Mouse (Mus musculus) bone marrow macrophage, adult 2 months (primary cell): Measurements from ENCODE around the gene Plekhm1. TPM values are rescaled to one million over a fixed set of nuclear protein-coding genes. Genes with fewer than 3 reads are reported as not detected.

ENCODE experiments used
- H3K27ac ChIP-seq: 2 replicates; pipeline ENCODE4 v1.5.1; 2012; ENCODE audit warnings: low read depth, low read length; ENCODE audit not compliant: insufficient read depth
- H3K4me1 ChIP-seq: 2 replicates; pipeline ENCODE4 v1.6.1; 2012; ENCODE audit warnings: low read length; ENCODE audit not compliant: control insufficient read depth, insufficient read depth
- H3K4me3 ChIP-seq: 2 replicates; pipeline ENCODE4 v1.5.1; 2012; ENCODE audit warnings: mild to moderate bottlenecking, low read length, moderate library complexity; ENCODE audit not compliant: insufficient read depth
- CTCF ChIP-seq: IDR thresholded peaks from 2 replicates; pipeline ENCODE4 v1.5.1; 2012; ENCODE audit warnings: low read depth, mild to moderate bottlenecking, low read length, moderate library complexity
- POLR2A ChIP-seq: IDR thresholded peaks from 2 replicates; pipeline ENCODE4 v1.6.1; 2012; ENCODE audit warnings: mild to moderate bottlenecking, low read depth, low read length, borderline replicate concordance
- polyA plus RNA-seq: library from polyadenylated mRNA; stranded (reverse); fragments of >200 nt; gene quantifications from 2 replicates; pipeline ENCODE4 v1.2.4, GENCODE M21; 2012; ENCODE audit not compliant: missing spikeins, insufficient read depth, insufficient read length

Gene Plekhm1
- polyA plus RNA-seq, 1 experiment: 75.0 TPM

- TF ChIP-seq CTCF (no peak), POLR2A (no peak)
- Histone ChIP-seq H3K27ac (peak overlapping the region; percentile 50), H3K4me3 (peak overlapping the region; percentile 74), H3K4me1 (peaks cover 30% of the 10 kb centered on the region)
These were observed 49.8 kb downstream of the Plekhm1 start for GRCm38 (mm10) chr11:103362521-103363181.

DNA sequence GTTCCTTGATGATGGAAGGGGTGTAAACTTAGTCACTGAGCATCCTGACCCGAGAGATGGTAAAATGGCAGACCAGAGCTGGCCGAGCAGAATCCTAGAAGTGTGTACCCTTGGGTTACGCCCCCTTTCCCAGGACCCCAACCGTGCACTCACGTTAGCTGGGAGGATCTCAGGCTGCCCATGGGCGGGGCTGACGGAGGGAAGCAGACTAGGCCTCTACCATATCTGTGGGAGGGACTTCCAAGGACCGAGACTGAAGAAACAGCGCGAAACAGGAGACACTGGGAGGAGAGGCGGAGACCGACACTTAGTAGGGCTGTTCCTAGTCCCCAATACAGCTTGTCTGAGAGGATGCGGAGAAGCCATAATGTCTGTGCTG is 50.4 kb downstream of the Plekhm1 start:
- TF ChIP-seq CTCF: no peak
- Histone ChIP-seq H3K4me3 (peak overlapping the region; percentile 74), H3K27ac (peak overlapping the region; percentile 50), H3K4me1 (peaks cover 30% of the 10 kb centered on the region)

GRCm38 (mm10) chr11:103361396-103362053 is 51.0 kb downstream of the Plekhm1 start:
- peak overlapping the region; percentile 31 for H3K27ac ChIP-seq
- no peak for TF ChIP-seq POLR2A
- no peak for TF ChIP-seq CTCF
- peaks cover 30% of the 10 kb centered on the region for H3K4me1 ChIP-seq
- H3K4me3 ChIP-seq: peak overlapping the region; percentile 74

GRCm38 (mm10) chr11:103360661-103361081 is 51.8 kb downstream of the Plekhm1 start:
- peak overlapping the region; percentile 74 for H3K4me3 ChIP-seq
- H3K27ac ChIP-seq: peak overlapping the region; percentile 52
- peaks cover 24% of the 10 kb centered on the region for H3K4me1 ChIP-seq
- TF ChIP-seq POLR2A (no peak), CTCF (no peak)

- TF ChIP-seq CTCF: no peak; the same call in 1 of the 2 replicates
- no peak for TF ChIP-seq POLR2A
- Histone ChIP-seq H3K4me3 (peak overlapping the region; percentile 74), H3K27ac (peak overlapping the region; percentile 60), H3K4me1 (peaks cover 18% of the 10 kb centered on the region)
These were observed 52.4 kb downstream of the Plekhm1 start for GRCm38 (mm10) chr11:103359841-103360641.

DNA sequence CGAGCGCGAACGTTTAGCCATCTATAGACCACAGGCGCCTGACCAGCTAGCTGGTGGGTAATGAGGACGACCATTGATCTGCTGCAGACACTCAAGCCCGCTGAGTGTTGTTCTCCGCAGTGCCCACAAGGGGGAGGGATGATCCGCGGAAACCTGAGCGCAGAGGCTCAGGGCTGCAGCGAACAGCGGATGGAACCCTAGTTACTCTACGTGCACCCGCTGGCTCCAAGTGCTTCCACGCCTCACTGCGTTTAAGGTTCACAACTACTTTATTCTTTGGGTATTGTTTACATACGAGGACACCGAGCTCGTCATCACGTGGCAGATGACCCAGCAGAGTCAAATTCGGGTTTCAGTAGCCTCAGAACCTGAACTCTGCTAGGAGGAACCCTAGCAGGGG is 53.4 kb downstream of the Plekhm1 start:
- Histone ChIP-seq H3K4me3 (peak overlapping the region; percentile 74), H3K27ac (peak overlapping the region; percentile 60), H3K4me1 (peaks cover 20% of the 10 kb centered on the region)
- TF ChIP-seq CTCF (peak; percentile 67), POLR2A (no peak)

GRCm38 (mm10) chr11:103358316-103358715 is 54.2 kb downstream of the Plekhm1 start:
- H3K4me1 ChIP-seq: peaks cover 21% of the 10 kb centered on the region
- no peak overlapping the region for H3K27ac ChIP-seq

DNA sequence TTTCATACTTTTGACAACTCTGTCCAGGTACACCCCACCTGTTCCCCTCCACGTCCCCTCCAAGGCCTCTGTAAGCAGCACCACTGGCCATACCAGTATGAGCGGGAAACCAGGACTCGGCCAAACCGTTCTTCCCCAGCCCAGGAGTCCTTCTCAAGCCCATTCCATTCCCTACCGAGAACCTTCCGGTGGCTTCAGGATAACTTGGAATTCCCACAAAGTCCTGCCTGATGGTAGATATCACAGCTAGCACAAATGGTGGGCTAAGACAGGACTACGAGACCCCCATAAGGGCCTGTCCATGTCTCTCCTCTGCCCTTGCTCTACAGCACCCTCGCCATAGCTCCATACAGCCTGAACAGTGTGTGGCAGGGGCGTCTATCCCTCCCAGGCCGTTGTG is 54.8 kb downstream of the Plekhm1 start:
- no peak overlapping the region for H3K27ac ChIP-seq
- peaks cover 21% of the 10 kb centered on the region for H3K4me1 ChIP-seq
- no peak overlapping the region for H3K4me3 ChIP-seq
- no peak for TF ChIP-seq CTCF
- TF ChIP-seq POLR2A: no peak

More at GRCm38 (mm10) chr11:103358316-103358715, 54.2 kb downstream of the Plekhm1 start:
- no peak for TF ChIP-seq CTCF
- no peak overlapping the region for H3K4me3 ChIP-seq

- Histone ChIP-seq H3K4me1 (peaks cover 21% of the 10 kb centered on the region), H3K4me3 (no peak overlapping the region), H3K27ac (no peak overlapping the region)
- TF ChIP-seq CTCF: no peak
These were observed 55.4 kb downstream of the Plekhm1 start for GRCm38 (mm10) chr11:103356938-103357670.
